Mouse (Mus musculus): ENCODE data around the gene Srcap. TPM values are rescaled to one million over a fixed set of nuclear protein-coding genes. Genes with fewer than 3 reads are reported as not detected.

Gene Srcap
- polyA plus RNA-seq, 1 experiment = 24.7 TPM

- H3K27ac ChIP-seq (replicated peaks; ENCODE audit: low read depth, low read length) = peak overlapping the region; percentile 95
- peaks cover 6% of the 10 kb centered on the region for H3K4me1 ChIP-seq (ENCODE audit: control insufficient read depth, insufficient read depth, insufficient read length, low read length)
- H3K4me3 ChIP-seq (ENCODE audit: insufficient read depth, low read depth, low read length) = peak overlapping the region; percentile 92
Measured at GRCm38 (mm10) chr7:127512231-127513015, 640 bp downstream of the Srcap start.

GRCm38 (mm10) chr7:127513016-127513390 lies 1.2 kb downstream of the Srcap start:
- Histone ChIP-seq H3K4me1 (ENCODE audit: control insufficient read depth, insufficient read depth, insufficient read length, low read length) (peaks cover 6% of the 10 kb centered on the region), H3K27ac (replicated peaks; ENCODE audit: low read depth, low read length) (peak overlapping the region; percentile 65), H3K4me3 (ENCODE audit: insufficient read depth, low read depth, low read length) (peak overlapping the region; percentile 51)

DNA sequence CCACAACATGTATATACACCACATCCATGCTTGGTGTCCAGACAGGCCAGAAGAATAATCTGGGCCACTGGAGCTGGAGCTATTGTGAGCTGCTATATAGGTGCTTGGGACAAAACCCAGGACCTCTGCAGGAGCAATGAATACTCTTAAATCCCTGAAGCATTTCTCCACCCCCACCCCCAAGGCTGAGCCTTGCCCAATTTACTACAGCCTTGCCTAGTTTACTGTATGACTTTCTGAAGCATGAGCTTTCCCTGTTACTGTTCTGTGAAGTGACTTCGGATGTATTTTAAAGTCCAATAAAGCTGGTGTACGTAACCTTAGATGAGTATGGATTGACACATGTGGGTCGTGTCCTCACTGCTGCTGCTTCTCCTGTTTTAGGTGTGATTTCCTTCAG lies 2.0 kb downstream of the Srcap start:
- H3K27ac ChIP-seq (replicated peaks; ENCODE audit: low read depth, low read length) = peak overlapping the region; percentile 65; the same call in 1 of the 2 replicates
- peak overlapping the region; percentile 51 for H3K4me3 ChIP-seq (ENCODE audit: insufficient read depth, low read depth, low read length)

GRCm38 (mm10) chr7:127515846-127516245 lies 4.1 kb downstream of the Srcap start:
- H3K4me3 ChIP-seq (ENCODE audit: insufficient read depth, low read depth, low read length) = no peak overlapping the region
- no peak overlapping the region for H3K27ac ChIP-seq (replicated peaks; ENCODE audit: low read depth, low read length)
- H3K4me1 ChIP-seq (ENCODE audit: control insufficient read depth, insufficient read depth, insufficient read length, low read length) = peaks cover 6% of the 10 kb centered on the region

More for the DNA sequence above, 2.0 kb downstream of the Srcap start:
- peaks cover 6% of the 10 kb centered on the region for H3K4me1 ChIP-seq (ENCODE audit: control insufficient read depth, insufficient read depth, insufficient read length, low read length)

DNA sequence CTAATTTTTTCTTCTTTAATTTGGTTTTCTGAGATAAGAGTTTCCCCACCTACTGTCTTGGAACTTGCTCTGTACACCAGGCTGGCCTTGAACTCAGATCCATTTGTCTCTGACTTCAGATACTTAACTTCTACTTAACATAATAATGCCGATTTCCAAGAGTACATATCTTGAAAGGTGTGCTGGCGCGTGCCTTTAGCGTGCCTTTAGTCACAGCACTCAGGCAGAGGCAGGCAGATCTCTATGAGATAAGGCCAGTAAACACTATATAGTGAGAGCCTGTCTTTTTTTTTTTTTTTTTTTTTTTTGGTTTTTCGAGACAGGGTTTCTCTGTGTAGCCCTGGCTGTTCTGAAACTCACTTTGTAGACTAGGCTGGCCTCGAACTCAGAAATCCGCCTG lies 4.6 kb downstream of the Srcap start:
- Histone ChIP-seq H3K27ac (replicated peaks; ENCODE audit: low read depth, low read length) (no peak overlapping the region), H3K4me3 (ENCODE audit: insufficient read depth, low read depth, low read length) (no peak overlapping the region), H3K4me1 (ENCODE audit: control insufficient read depth, insufficient read depth, insufficient read length, low read length) (peaks cover 6% of the 10 kb centered on the region)

DNA sequence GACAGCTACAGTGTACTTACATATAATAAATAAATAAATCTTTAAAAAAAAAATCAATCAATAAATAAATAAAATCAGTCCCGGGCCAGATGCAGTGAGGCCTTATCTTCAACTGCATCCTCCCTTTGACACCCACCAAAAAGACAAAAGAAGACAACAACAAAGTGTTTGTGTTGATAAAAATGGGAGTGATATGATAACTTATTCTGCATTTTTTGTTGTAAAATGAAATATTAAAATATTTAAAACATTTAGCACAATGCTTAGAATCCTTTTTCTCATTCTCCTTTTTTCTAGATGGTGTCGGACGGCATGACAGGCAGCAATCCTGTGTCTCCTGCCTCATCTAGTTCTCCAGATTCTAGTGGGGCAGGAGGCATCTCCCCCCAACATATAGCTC lies 7.5 kb downstream of the Srcap start, which contains the start of gene Gm42715:
TSS of gene Gm42715 (plus strand) at position 301 of the 400 bp plus-strand sequence.
- Histone ChIP-seq H3K27ac (replicated peaks; ENCODE audit: low read depth, low read length) (no peak within 1 kb of the TSS), H3K4me1 (ENCODE audit: control insufficient read depth, insufficient read depth, insufficient read length, low read length) (no peaks in the 10 kb centered on the region), H3K4me3 (ENCODE audit: insufficient read depth, low read depth, low read length) (no peak within 1 kb of the TSS)

- Histone ChIP-seq H3K4me1 (ENCODE audit: control insufficient read depth, insufficient read depth, insufficient read length, low read length) (no peaks in the 10 kb centered on the region), H3K4me3 (ENCODE audit: insufficient read depth, low read depth, low read length) (no peak overlapping the region)
Measured at GRCm38 (mm10) chr7:127541671-127542070, 29.9 kb downstream of the Srcap start.

DNA sequence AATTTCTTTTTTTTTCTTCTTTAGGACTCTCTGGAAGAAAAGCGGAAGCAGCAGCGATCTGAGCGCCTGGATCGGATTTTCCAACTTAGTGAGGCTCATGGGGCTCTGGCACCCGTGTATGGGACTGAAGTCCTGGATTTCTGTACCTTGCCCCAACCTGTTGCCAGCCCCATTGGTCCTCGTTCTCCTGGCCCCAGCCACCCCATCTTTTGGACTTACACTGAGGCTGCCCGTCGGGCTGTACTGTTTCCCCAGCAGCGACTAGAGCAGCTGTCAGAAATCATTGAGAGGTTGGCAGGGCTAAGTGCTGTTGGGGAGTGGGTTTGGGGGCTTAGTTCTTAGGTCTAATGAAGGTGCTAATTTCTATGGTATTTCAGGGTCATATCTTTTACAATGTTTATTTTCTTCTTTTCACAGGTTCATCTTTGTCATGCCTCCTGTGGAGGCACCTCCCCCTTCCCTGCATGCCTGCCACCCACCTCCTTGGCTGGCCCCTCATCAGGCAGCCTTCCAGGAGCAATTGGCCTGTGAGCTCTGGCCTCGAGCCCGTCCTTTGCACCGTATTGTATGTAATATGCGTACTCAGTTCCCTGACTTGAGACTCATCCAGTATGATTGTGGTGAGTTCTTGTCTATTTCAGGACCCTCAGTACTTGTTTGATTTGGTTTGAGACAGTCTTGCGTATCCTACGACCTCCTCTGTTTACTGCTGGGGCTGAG lies 37.5 kb downstream of the Srcap start:
- Histone ChIP-seq H3K4me3 (ENCODE audit: insufficient read depth, low read depth, low read length) (no peak overlapping the region), H3K27ac (replicated peaks; ENCODE audit: low read depth, low read length) (no peak overlapping the region), H3K4me1 (ENCODE audit: control insufficient read depth, insufficient read depth, insufficient read length, low read length) (no peaks in the 10 kb centered on the region)

More at GRCm38 (mm10) chr7:127541671-127542070, 29.9 kb downstream of the Srcap start:
- no peak overlapping the region for H3K27ac ChIP-seq (replicated peaks; ENCODE audit: low read depth, low read length)

GRCm38 (mm10) chr7:127551558-127551957 lies 39.8 kb downstream of the Srcap start:
- Histone ChIP-seq H3K4me1 (ENCODE audit: control insufficient read depth, insufficient read depth, insufficient read length, low read length) (no peaks in the 10 kb centered on the region), H3K27ac (replicated peaks; ENCODE audit: low read depth, low read length) (no peak overlapping the region), H3K4me3 (ENCODE audit: insufficient read depth, low read depth, low read length) (no peak overlapping the region)

DNA sequence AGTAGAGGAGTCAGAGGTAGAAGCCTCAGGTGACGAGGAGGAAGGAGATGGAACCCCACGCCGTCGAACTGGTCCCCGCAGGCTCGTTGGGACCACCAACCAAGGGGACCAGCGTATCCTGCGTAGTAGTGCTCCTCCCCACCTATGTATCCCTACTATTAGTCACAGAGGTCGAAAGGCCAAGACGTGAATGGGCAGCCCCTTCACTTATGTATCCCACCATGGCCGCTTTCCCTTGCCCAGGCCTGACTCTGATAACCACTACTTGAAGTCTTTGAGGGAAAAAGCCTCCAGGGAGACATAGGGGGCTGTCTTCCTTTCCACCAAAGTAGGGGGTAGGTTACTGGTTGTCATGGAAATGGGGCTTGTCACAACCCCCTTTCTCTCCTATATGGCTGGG lies 48.8 kb downstream of the Srcap start:
- no peak overlapping the region for H3K4me3 ChIP-seq (ENCODE audit: insufficient read depth, low read depth, low read length)
- no peak overlapping the region for H3K27ac ChIP-seq (replicated peaks; ENCODE audit: low read depth, low read length)
- peaks cover 3% of the 10 kb centered on the region for H3K4me1 ChIP-seq (ENCODE audit: control insufficient read depth, insufficient read depth, insufficient read length, low read length)

DNA sequence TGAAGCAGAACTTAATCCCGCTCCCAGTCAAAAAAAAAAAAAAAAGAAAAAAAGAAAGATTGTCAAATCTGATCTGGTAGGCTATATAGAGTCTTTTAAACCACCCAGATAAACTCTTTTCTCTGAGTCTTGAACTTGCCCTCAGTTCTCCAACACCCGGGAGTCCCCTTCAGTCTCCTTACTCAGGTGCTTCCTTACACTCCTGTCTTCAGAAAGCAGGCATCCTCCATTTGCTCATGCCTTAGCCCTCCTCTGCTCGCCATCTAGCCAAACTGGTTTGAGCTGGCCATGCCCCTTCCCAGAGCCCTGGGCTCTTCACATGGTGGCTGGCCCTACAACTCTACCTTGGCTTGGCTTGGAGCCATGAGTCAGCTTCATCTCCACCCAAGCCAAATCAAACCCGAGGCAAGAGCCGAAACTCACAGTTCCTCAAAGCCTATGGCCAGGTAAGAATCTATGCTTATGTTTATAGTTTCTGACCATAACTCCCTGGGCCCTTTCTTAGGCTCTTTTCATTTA lies 49.6 kb downstream of the Srcap start, which contains the start of gene Tmem265:
TSS of gene Tmem265 (plus strand) at position 51 of the 519 bp plus-strand sequence.
- no peak within 1 kb of the TSS for H3K27ac ChIP-seq (replicated peaks; ENCODE audit: low read depth, low read length)
- H3K4me1 ChIP-seq (ENCODE audit: control insufficient read depth, insufficient read depth, insufficient read length, low read length) = peaks cover 3% of the 10 kb centered on the region
- H3K4me3 ChIP-seq (ENCODE audit: insufficient read depth, low read depth, low read length) = no peak within 1 kb of the TSS

DNA sequence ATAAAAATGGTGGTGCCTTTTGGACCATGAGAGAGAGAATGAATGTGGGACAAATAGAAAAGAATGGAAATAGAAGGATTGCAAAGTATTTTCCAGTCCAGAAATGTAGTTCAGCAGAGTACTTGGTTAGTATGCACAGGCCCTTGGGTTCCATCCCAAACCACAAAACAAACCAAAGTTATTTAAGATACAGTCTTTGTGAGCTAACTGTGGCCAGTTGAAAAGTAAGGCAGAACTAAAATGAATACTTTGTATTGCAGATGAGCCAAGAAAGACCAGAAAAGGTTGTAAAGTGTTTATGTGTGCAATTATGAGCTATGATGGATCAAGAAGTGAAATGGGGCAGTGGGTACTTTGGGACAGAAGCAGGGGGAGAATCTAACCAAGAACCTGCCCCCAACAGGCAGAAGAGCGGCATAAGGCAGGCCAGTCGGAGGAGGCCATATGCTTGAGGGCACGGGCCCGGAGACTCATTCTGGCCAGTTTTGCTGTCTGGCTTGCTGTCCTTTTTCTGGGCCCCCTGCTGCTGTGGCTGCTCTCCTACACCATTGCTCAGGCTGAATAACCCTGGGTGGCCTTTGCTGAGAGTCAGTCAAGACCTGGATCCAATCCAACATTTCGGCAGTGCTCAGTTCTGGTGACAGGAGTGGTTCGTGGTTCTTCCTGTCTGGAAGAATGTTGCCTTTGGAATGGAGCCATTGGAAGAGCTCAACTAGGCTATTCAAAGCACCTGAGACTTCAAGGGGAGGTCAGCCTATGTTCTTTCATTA lies 52.8 kb downstream of the Srcap start:
- Histone ChIP-seq H3K4me1 (ENCODE audit: control insufficient read depth, insufficient read depth, insufficient read length, low read length) (peaks cover 3% of the 10 kb centered on the region), H3K4me3 (ENCODE audit: insufficient read depth, low read depth, low read length) (no peak overlapping the region), H3K27ac (replicated peaks; ENCODE audit: low read depth, low read length) (no peak overlapping the region)

DNA sequence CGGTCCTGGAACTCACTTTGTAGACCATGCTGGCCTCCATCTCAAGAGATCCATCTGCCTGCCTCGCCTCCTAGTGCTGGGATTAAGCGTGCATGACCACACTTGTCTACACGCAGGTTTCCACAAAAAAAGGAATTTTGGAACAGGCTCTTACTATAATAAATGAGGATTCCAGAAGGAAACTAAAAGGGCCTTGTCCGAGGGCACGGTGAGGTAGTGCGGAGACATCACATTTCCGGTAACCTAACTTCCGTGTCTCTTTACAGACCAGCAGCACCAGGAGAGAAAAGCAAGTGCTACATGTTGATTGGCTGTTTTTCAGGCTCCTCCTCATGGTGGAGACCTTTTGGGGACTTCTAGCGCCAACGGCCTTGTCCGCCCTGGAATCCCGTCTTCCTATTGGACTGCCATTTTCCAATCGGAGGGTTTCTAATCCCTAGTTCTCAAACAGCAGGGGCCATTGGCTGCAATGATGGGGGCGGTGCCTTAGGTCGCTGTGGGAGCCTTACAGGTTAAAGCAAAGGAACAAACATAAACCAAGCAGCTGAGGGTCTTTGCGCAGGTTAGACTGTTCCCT lies 61.2 kb downstream of the Srcap start, which contains the start of gene Phkg2:
TSS of gene Phkg2 (plus strand) at position 446 of the 577 bp plus-strand sequence.
- peaks cover 2% of the 10 kb centered on the region; the same call in 1 of the 2 replicates for H3K4me1 ChIP-seq (ENCODE audit: control insufficient read depth, insufficient read depth, insufficient read length, low read length)
- peak within 1 kb of the TSS; percentile 12 for H3K27ac ChIP-seq (replicated peaks; ENCODE audit: low read depth, low read length)
- H3K4me3 ChIP-seq (ENCODE audit: insufficient read depth, low read depth, low read length) = peak within 1 kb of the TSS; percentile 66

DNA sequence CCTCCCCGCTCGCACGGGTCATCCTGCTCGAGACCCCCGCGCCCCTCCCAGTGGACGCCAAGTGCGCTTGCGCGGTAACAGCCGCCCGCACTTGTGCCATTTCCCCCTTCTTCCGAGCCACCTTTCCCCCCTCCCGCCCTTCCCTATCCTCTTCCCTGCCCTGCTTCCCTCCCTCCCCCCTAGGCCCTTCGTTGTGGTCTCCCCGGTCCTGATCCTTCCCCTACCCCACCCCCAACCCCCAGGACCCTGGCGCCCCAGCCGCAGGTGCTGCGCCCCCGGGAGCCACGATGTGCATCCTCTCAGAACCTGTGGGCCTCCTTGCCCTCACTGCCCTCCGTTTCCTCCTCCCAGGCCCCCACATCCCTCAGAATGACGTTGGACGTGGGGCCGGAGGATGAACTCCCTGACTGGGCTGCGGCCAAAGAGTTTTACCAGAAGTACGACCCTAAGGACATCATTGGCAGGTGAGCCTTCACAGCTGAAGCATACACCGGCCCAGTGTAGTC lies 61.8 kb downstream of the Srcap start:
- H3K27ac ChIP-seq (replicated peaks; ENCODE audit: low read depth, low read length) = no peak overlapping the region
- peak overlapping the region; percentile 57 for H3K4me3 ChIP-seq (ENCODE audit: insufficient read depth, low read depth, low read length)
- H3K4me1 ChIP-seq (ENCODE audit: control insufficient read depth, insufficient read depth, insufficient read length, low read length) = peaks cover 2% of the 10 kb centered on the region; the same call in 1 of the 2 replicates

All from brown adipose tissue, adult 24 weeks (tissue).